12 mouse cellular contexts compared by ENCODE assay signal in the genomic region with DNA sequence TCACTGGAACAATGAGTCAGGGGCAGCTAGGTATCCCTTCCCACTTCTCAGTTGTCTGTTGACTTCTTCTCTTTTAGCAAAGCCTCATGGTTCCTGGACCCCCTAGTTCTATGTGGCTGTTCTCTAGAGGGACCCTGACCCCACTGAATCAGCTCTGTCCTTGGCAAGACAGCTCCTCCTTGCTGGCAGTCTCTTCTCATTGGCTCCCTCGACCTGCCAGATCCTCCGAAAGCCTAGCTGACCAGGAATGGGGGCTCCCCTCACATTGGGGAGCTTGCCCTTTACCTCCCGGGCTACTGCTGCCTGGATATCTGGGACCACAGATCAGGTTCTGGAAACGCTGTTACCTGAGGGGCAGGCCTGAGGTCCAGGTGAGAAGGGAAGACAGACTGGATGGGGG. TPM values are rescaled to one million over a fixed set of nuclear protein-coding genes. Genes with fewer than 3 reads are reported as not detected.
DNase-seq lines count a peak whose midpoint lies in the region; ATAC-seq and TF ChIP-seq lines count a peak whose summit lies in the region.
"Had no signal": no experiment of that assay in that cellular context is flagged by ENCODE, and none has a peak within 500 bp of the region (broad histone marks: within the 10 kb centered on the region; RNA-seq: fewer than 3 reads in every experiment).

No protein-coding gene starts in this region.

- no peak for TF ChIP-seq POLR2A in cortical plate, adult 2 months (IDR thresholded peaks at IDR 0.05; ENCODE audit: extremely low read depth, insufficient read depth, low read length)

- no peak for DNase-seq in heart, embryonic 10.5 days (ENCODE audit: low spot score)
- DNase-seq in heart, adult 11 months: no peak
- no peak for DNase-seq in frontal cortex, postnatal 14 days (ENCODE audit: low spot score in 2 of 2)
- DNase-seq in layer of hippocampus, adult 9-11 months: no peak
- DNase-seq: right cerebral cortex, postnatal 25 days; thymus, adult 2 months had no signal

- no peaks in the 10 kb centered on the region for H3K27me3 ChIP-seq in heart, embryonic 10.5 days (ENCODE audit: insufficient read depth, poor library complexity, severe bottlenecking)
- H3K27me3 ChIP-seq in megakaryocyte, embryonic 14.5 days (replicated peaks): no peaks in the 10 kb centered on the region
- H3K27me3 ChIP-seq in neural tube, embryonic 15.5 days (replicated peaks): no peaks in the 10 kb centered on the region
- H3K27me3 ChIP-seq: hindbrain, embryonic 13.5 days; lung, embryonic 15.5 days had no signal

- peak overlapping the region; percentile 96; the same call in 1 of the 2 replicates for H3K27ac ChIP-seq in heart, embryonic 10.5 days
- peak overlapping the region; percentile 18; the same call in 1 of the 2 replicates for H3K27ac ChIP-seq in cortical plate, adult 2 months (ENCODE audit: insufficient read depth, low read length)
- H3K27ac ChIP-seq in neural tube, embryonic 15.5 days (replicated peaks): no peak overlapping the region

- no peak for ATAC-seq in megakaryocyte, adult 5-6 weeks (ENCODE audit: poor library complexity, severe bottlenecking)
- no peak for ATAC-seq in neural tube, embryonic 15.5 days (ENCODE audit: low FRiP score)

- no peak for TF ChIP-seq CTCF in cortical plate, adult 2 months (IDR thresholded peaks at IDR 0.05; ENCODE audit: extremely low read depth, insufficient read depth, low read length)

- peaks cover 35% of the 10 kb centered on the region for H3K4me1 ChIP-seq in heart, embryonic 10.5 days
- peaks cover 58% of the 10 kb centered on the region for H3K4me1 ChIP-seq in megakaryocyte, embryonic 14.5 days
- peaks cover 8% of the 10 kb centered on the region; the same call in 1 of the 2 replicates for H3K4me1 ChIP-seq in cortical plate, adult 2 months (ENCODE audit: control insufficient read depth, insufficient read depth, low read length)
- peaks cover 37% of the 10 kb centered on the region for H3K4me1 ChIP-seq in neural tube, embryonic 15.5 days

- peak overlapping the region; percentile 18; the same call in 1 of the 2 replicates for H3K9ac ChIP-seq in neural tube, embryonic 15.5 days (replicated peaks)

- H3K4me3 ChIP-seq in heart, embryonic 10.5 days: no peak overlapping the region
- H3K4me3 ChIP-seq in megakaryocyte, embryonic 14.5 days (replicated peaks): peak overlapping the region; percentile 53
- no peak overlapping the region for H3K4me3 ChIP-seq in cortical plate, adult 2 months (ENCODE audit: insufficient read depth, low read length)
- no peak overlapping the region for H3K4me3 ChIP-seq in neural tube, embryonic 15.5 days (replicated peaks)

- no peak overlapping the region for H3K4me2 ChIP-seq in neural tube, embryonic 15.5 days

- H3K9me3 ChIP-seq in heart, embryonic 10.5 days: no peaks in the 10 kb centered on the region
- no peaks in the 10 kb centered on the region for H3K9me3 ChIP-seq in megakaryocyte, embryonic 14.5 days
- H3K9me3 ChIP-seq in neural tube, embryonic 15.5 days (replicated peaks): no peaks in the 10 kb centered on the region
- H3K9me3 ChIP-seq: hindbrain, embryonic 13.5 days; lung, embryonic 15.5 days had no signal

- 88% methylated on average over 4 of the region's 4 CpGs for WGBS in heart, embryonic 10.5 days
- WGBS in neural tube, embryonic 15.5 days: 88% methylated on average over 4 of the region's 4 CpGs

- H3K36me3 ChIP-seq in heart, embryonic 10.5 days: peaks cover 20% of the 10 kb centered on the region
- H3K36me3 ChIP-seq in megakaryocyte, embryonic 14.5 days (replicated peaks; ENCODE audit: low read length): peaks cover 53% of the 10 kb centered on the region
- H3K36me3 ChIP-seq in neural tube, embryonic 15.5 days: peaks cover 14% of the 10 kb centered on the region

RNA-seq across cellular contexts. Expression of a gene that starts 1.9 kb away (rescaled TPM):
- polyA plus RNA-seq in heart, embryonic 10.5 days (2016; fragmentation: Nextera tagmentation; extraction: Ambion mirVana): 143 and 190 TPM in 2 replicates
- polyA plus RNA-seq in megakaryocyte, embryonic 14.5 days (2012; ENCODE audit: insufficient read depth, low replicate concordance): 463 and 1,018 TPM in 2 replicates
- total RNA-seq in megakaryocyte, adult 5-6 weeks (2015): 51.0 and 64.8 TPM in 2 replicates
- 15.4 and 16.3 TPM in 2 replicates for total RNA-seq in megakaryocyte, adult 5-6 weeks (2017)
- 46.0 and 51.1 TPM in 2 replicates for polyA plus RNA-seq in cortical plate, adult 2 months (2012; rRNA removed)
- 127 and 150 TPM in 2 replicates for polyA plus RNA-seq in neural tube, embryonic 15.5 days (2015; fragmentation: Nextera tagmentation; extraction: Ambion mirVana)

RNA-seq across cellular contexts. Expression of a gene that starts 8.5 kb away (rescaled TPM):
- 6.0 and 10.5 TPM in 2 replicates for polyA plus RNA-seq in heart, embryonic 10.5 days (2016; fragmentation: Nextera tagmentation; extraction: Ambion mirVana)
- 0.57 TPM in 1 of 2 replicates, not detected in the other for polyA plus RNA-seq in megakaryocyte, embryonic 14.5 days (2012; ENCODE audit: insufficient read depth, low replicate concordance)
- 0.09 TPM in 1 of 2 replicates, not detected in the other for total RNA-seq in megakaryocyte, adult 5-6 weeks (2015)
- not detected in 2 replicates for total RNA-seq in megakaryocyte, adult 5-6 weeks (2017)
- 13.4 and 14.0 TPM in 2 replicates for polyA plus RNA-seq in cortical plate, adult 2 months (2012; rRNA removed)
- polyA plus RNA-seq in neural tube, embryonic 15.5 days (2015; fragmentation: Nextera tagmentation; extraction: Ambion mirVana): 12.6 and 13.3 TPM in 2 replicates

RNA-seq across cellular contexts. Expression of a gene that starts 10.7 kb away (rescaled TPM):
- polyA plus RNA-seq in heart, embryonic 10.5 days (2016; fragmentation: Nextera tagmentation; extraction: Ambion mirVana): 17.8 and 22.6 TPM in 2 replicates
- 1.9 and 7.6 TPM in 2 replicates for polyA plus RNA-seq in megakaryocyte, embryonic 14.5 days (2012; ENCODE audit: insufficient read depth, low replicate concordance)
- total RNA-seq in megakaryocyte, adult 5-6 weeks (2015): 0.09 and 0.11 TPM in 2 replicates
- total RNA-seq in megakaryocyte, adult 5-6 weeks (2017): 0.07 TPM in 1 of 2 replicates, not detected in the other
- 279 and 292 TPM in 2 replicates for polyA plus RNA-seq in cortical plate, adult 2 months (2012; rRNA removed)
- 110 and 136 TPM in 2 replicates for polyA plus RNA-seq in neural tube, embryonic 15.5 days (2015; fragmentation: Nextera tagmentation; extraction: Ambion mirVana)

RNA-seq across cellular contexts. Expression of a gene that starts 49.2 kb away (rescaled TPM):
- 58.9 and 62.8 TPM in 2 replicates for polyA plus RNA-seq in heart, embryonic 10.5 days (2016; fragmentation: Nextera tagmentation; extraction: Ambion mirVana)
- 29.8 and 114 TPM in 2 replicates for polyA plus RNA-seq in megakaryocyte, embryonic 14.5 days (2012; ENCODE audit: insufficient read depth, low replicate concordance)
- total RNA-seq in megakaryocyte, adult 5-6 weeks (2015): 11.9 and 14.2 TPM in 2 replicates
- total RNA-seq in megakaryocyte, adult 5-6 weeks (2017): 9.9 and 12.1 TPM in 2 replicates
- polyA plus RNA-seq in cortical plate, adult 2 months (2012; rRNA removed): 29.4 and 29.9 TPM in 2 replicates
- polyA plus RNA-seq in neural tube, embryonic 15.5 days (2015; fragmentation: Nextera tagmentation; extraction: Ambion mirVana): 53.9 and 58.6 TPM in 2 replicates

RNA-seq across cellular contexts. Expression of a gene that starts 49.4 kb away (rescaled TPM):
- 0.73 TPM in 1 of 2 replicates, not detected in the other for polyA plus RNA-seq in heart, embryonic 10.5 days (2016; fragmentation: Nextera tagmentation; extraction: Ambion mirVana)
- polyA plus RNA-seq in megakaryocyte, embryonic 14.5 days (2012; ENCODE audit: insufficient read depth, low replicate concordance): not detected in 2 replicates
- 6.0 and 6.9 TPM in 2 replicates for total RNA-seq in megakaryocyte, adult 5-6 weeks (2015)
- total RNA-seq in megakaryocyte, adult 5-6 weeks (2017): 70.6 and 78.2 TPM in 2 replicates
- 1.3 and 2.7 TPM in 2 replicates for polyA plus RNA-seq in cortical plate, adult 2 months (2012; rRNA removed)
- 0.47 TPM in 1 of 2 replicates, not detected in the other for polyA plus RNA-seq in neural tube, embryonic 15.5 days (2015; fragmentation: Nextera tagmentation; extraction: Ambion mirVana)
- polyA plus RNA-seq: hindbrain, embryonic 13.5 days had no signal
